In genomic region chr12:86968468-86969219, GRCm38 (mm10) we compare ENCODE assay signal across 11 mouse cellular contexts. TPM values are rescaled to one million over a fixed set of nuclear protein-coding genes. Genes with fewer than 3 reads are reported as not detected.
DNase-seq lines count a peak whose midpoint lies in the region; ATAC-seq and TF ChIP-seq lines count a peak whose summit lies in the region.
"Had no signal": no experiment of that assay in that cellular context is flagged by ENCODE, and none has a peak within 500 bp of the region (broad histone marks: within the 10 kb centered on the region; RNA-seq: fewer than 3 reads in every experiment).

No protein-coding gene starts in this region.

- H3K27ac ChIP-seq in hindbrain, postnatal 0 days = 0 out of 2 replicates have a peak overlapping the region, but pooled peaks have one; percentile 27
- no peak overlapping the region for H3K27ac ChIP-seq in hindbrain, embryonic 11.5 days (ENCODE audit: low read depth, low read length)
- H3K27ac ChIP-seq in embryonic facial prominence, embryonic 14.5 days (replicated peaks; ENCODE audit: low read depth, low read length) = no peak overlapping the region
- peak overlapping the region; percentile 20; the same call in 1 of the 2 replicates for H3K27ac ChIP-seq in heart, embryonic 15.5 days

- 62% methylated on average over 13 of the region's 13 CpGs for WGBS in hindbrain, postnatal 0 days
- WGBS in hindbrain, embryonic 11.5 days = 73% methylated on average over 13 of the region's 13 CpGs
- 59% methylated on average over 13 of the region's 13 CpGs for WGBS in embryonic facial prominence, embryonic 14.5 days
- WGBS in heart, embryonic 15.5 days = 28% methylated on average over 13 of the region's 13 CpGs

- TF ChIP-seq CTCF in hindbrain, postnatal 0 days (IDR thresholded peaks at IDR 0.05; ENCODE audit: low read depth) = no peak

- no peak overlapping the region for H3K4me3 ChIP-seq in hindbrain, postnatal 0 days (ENCODE audit: low read length)
- H3K4me3 ChIP-seq in hindbrain, embryonic 11.5 days (ENCODE audit: low read depth, low read length) = no peak overlapping the region
- no peak overlapping the region for H3K4me3 ChIP-seq in embryonic facial prominence, embryonic 14.5 days (ENCODE audit: low read depth, low read length)
- H3K4me3 ChIP-seq in heart, embryonic 15.5 days = no peak overlapping the region

- no peaks in the 10 kb centered on the region for H3K9me3 ChIP-seq in hindbrain, postnatal 0 days (ENCODE audit: low read length)
- no peaks in the 10 kb centered on the region for H3K9me3 ChIP-seq in hindbrain, embryonic 11.5 days (ENCODE audit: control insufficient read depth, low read length)
- H3K9me3 ChIP-seq in embryonic facial prominence, embryonic 14.5 days (ENCODE audit: control insufficient read depth, low read length) = no peaks in the 10 kb centered on the region
- H3K9me3 ChIP-seq in heart, embryonic 15.5 days (replicated peaks) = no peaks in the 10 kb centered on the region

- intact Hi-C loops in gastrocnemius, postnatal 14 days (cut with DNase I; ENCODE audit: low total_unique reads) = no loop called here

- peaks cover 1% of the 10 kb centered on the region; the same call in 1 of the 2 replicates for H3K36me3 ChIP-seq in hindbrain, postnatal 0 days (ENCODE audit: insufficient read depth, low read length)
- no peaks in the 10 kb centered on the region for H3K36me3 ChIP-seq in hindbrain, embryonic 11.5 days (ENCODE audit: control insufficient read depth, insufficient read depth, low read length)
- peaks cover 18% of the 10 kb centered on the region for H3K36me3 ChIP-seq in embryonic facial prominence, embryonic 14.5 days (ENCODE audit: control insufficient read depth, insufficient read depth, low read length)
- H3K36me3 ChIP-seq in heart, embryonic 15.5 days = peaks cover 11% of the 10 kb centered on the region

- no peaks in the 10 kb centered on the region for H3K27me3 ChIP-seq in hindbrain, postnatal 0 days (ENCODE audit: insufficient read depth, low read length)
- H3K27me3 ChIP-seq in hindbrain, embryonic 11.5 days (ENCODE audit: control insufficient read depth, insufficient read depth, low read length) = no peaks in the 10 kb centered on the region
- no peaks in the 10 kb centered on the region for H3K27me3 ChIP-seq in embryonic facial prominence, embryonic 14.5 days (replicated peaks; ENCODE audit: control insufficient read depth, insufficient read depth, low read length)
- no peaks in the 10 kb centered on the region for H3K27me3 ChIP-seq in heart, embryonic 15.5 days

- H3K9ac ChIP-seq in hindbrain, postnatal 0 days (replicated peaks; ENCODE audit: low read length) = no peak overlapping the region
- no peak overlapping the region for H3K9ac ChIP-seq in hindbrain, embryonic 11.5 days (ENCODE audit: low read depth, low read length)
- H3K9ac ChIP-seq in embryonic facial prominence, embryonic 14.5 days (ENCODE audit: low read depth, low read length) = no peak overlapping the region
- H3K9ac ChIP-seq in heart, embryonic 15.5 days = no peak overlapping the region

- no peak overlapping the region for H3K4me2 ChIP-seq in hindbrain, postnatal 0 days (ENCODE audit: low read depth, low read length)
- H3K4me2 ChIP-seq in hindbrain, embryonic 11.5 days (replicated peaks; ENCODE audit: low read depth, low read length) = no peak overlapping the region
- no peak overlapping the region for H3K4me2 ChIP-seq in embryonic facial prominence, embryonic 14.5 days (ENCODE audit: low read depth, low read length)
- H3K4me2 ChIP-seq in heart, embryonic 15.5 days = no peak overlapping the region; the same call in 1 of the 2 replicates

- H3K4me1 ChIP-seq in hindbrain, postnatal 0 days (ENCODE audit: insufficient read depth, low read length) = peaks cover 10% of the 10 kb centered on the region
- no peaks in the 10 kb centered on the region for H3K4me1 ChIP-seq in hindbrain, embryonic 11.5 days (replicated peaks; ENCODE audit: control insufficient read depth, insufficient read depth, low read length)
- 0 out of 2 replicates have a peak, but pooled peaks cover 3% of the 10 kb centered on the region for H3K4me1 ChIP-seq in embryonic facial prominence, embryonic 14.5 days (ENCODE audit: control insufficient read depth, insufficient read depth, low read length)
- peaks cover 26% of the 10 kb centered on the region for H3K4me1 ChIP-seq in heart, embryonic 15.5 days (replicated peaks)

- no peak for ATAC-seq in hindbrain, postnatal 0 days
- no peak for ATAC-seq in hindbrain, embryonic 11.5 days (ENCODE audit: low FRiP score)
- peak; percentile 45; the same call in 1 of the 2 replicates for ATAC-seq in embryonic facial prominence, embryonic 14.5 days (ENCODE audit: low read depth)
- no peak for ATAC-seq in heart, embryonic 15.5 days (replicated peaks; ENCODE audit: insufficient number of reproducible peaks, insufficient read depth, low FRiP score, low read depth)

- no peak for DNase-seq in hindbrain, postnatal 0 days (ENCODE audit: low spot score)
- DNase-seq in hindbrain, embryonic 11.5 days (ENCODE audit: low spot score) = no peak
- DNase-seq in embryonic facial prominence, embryonic 14.5 days (ENCODE audit: low spot score) = peak; percentile 18
- peak; percentile 79 for DNase-seq in lung, postnatal 36 days
- no peak for DNase-seq in urinary bladder, postnatal 4 days (ENCODE audit: low spot score in 2 of 2)
- DNase-seq in gastrocnemius, postnatal 14 days = no peak
- no peak for DNase-seq in adrenal gland, postnatal 4 days (ENCODE audit: low spot score in 2 of 2)
- DNase-seq: embryo, embryonic 11 days had no signal

RNA-seq across cellular contexts. Expression of gene Zdhhc22, which starts 21.6 kb away (rescaled TPM):
- total RNA-seq in hindbrain, postnatal 0 days (2014; rRNA removed) = 38.6 and 39.4 TPM in 2 replicates
- 21.8 and 25.2 TPM in 2 replicates for polyA plus RNA-seq in hindbrain, postnatal 0 days (2015; fragmentation: Nextera tagmentation; extraction: Ambion mirVana)
- 0.82 and 0.89 TPM in 2 replicates for polyA plus RNA-seq in hindbrain, embryonic 11.5 days (2014; fragmentation: Nextera tagmentation; extraction: Ambion mirVana)
- 2.3 and 3.2 TPM in 2 replicates for polyA plus RNA-seq in embryonic facial prominence, embryonic 14.5 days (2014; fragmentation: Nextera tagmentation; extraction: Ambion mirVana)
- 0.06 TPM in 1 of 2 replicates, not detected in the other for polyA plus RNA-seq in heart, embryonic 15.5 days (2015; fragmentation: Nextera tagmentation; extraction: Ambion mirVana)
- total RNA-seq in gastrocnemius, postnatal 14 days (2021) = not detected
- total RNA-seq in adrenal gland, postnatal 4 days (2021) = 1 to 10 TPM; 1.1 to 1.7 TPM
- total RNA-seq: ES-E14 had no signal
- polyA plus RNA-seq: large intestine, adult 2 months had no signal

RNA-seq across cellular contexts. Expression of gene Cipc, which starts 21.8 kb away (rescaled TPM):
- total RNA-seq in hindbrain, postnatal 0 days (2014; rRNA removed) = 51.1 and 55.6 TPM in 2 replicates
- polyA plus RNA-seq in hindbrain, postnatal 0 days (2015; fragmentation: Nextera tagmentation; extraction: Ambion mirVana) = 27.6 and 29.6 TPM in 2 replicates
- 32.2 and 39.5 TPM in 2 replicates for polyA plus RNA-seq in hindbrain, embryonic 11.5 days (2014; fragmentation: Nextera tagmentation; extraction: Ambion mirVana)
- polyA plus RNA-seq in embryonic facial prominence, embryonic 14.5 days (2014; fragmentation: Nextera tagmentation; extraction: Ambion mirVana) = 21.4 and 23.3 TPM in 2 replicates
- 18.7 and 23.4 TPM in 2 replicates for polyA plus RNA-seq in heart, embryonic 15.5 days (2015; fragmentation: Nextera tagmentation; extraction: Ambion mirVana)
- 10 to 100 TPM; 20.2 to 20.3 TPM for total RNA-seq in gastrocnemius, postnatal 14 days (2021)
- 10 to 100 TPM; 21.7 to 23.5 TPM for total RNA-seq in adrenal gland, postnatal 4 days (2021)

RNA-seq across cellular contexts. Expression of gene Tmem63c, which starts 52.5 kb away (rescaled TPM):
- total RNA-seq in hindbrain, postnatal 0 days (2014; rRNA removed) = 23.3 and 25.7 TPM in 2 replicates
- 7.9 and 8.6 TPM in 2 replicates for polyA plus RNA-seq in hindbrain, postnatal 0 days (2015; fragmentation: Nextera tagmentation; extraction: Ambion mirVana)
- polyA plus RNA-seq in hindbrain, embryonic 11.5 days (2014; fragmentation: Nextera tagmentation; extraction: Ambion mirVana) = 0.66 and 1.4 TPM in 2 replicates
- polyA plus RNA-seq in embryonic facial prominence, embryonic 14.5 days (2014; fragmentation: Nextera tagmentation; extraction: Ambion mirVana) = 0.74 and 1.4 TPM in 2 replicates
- polyA plus RNA-seq in heart, embryonic 15.5 days (2015; fragmentation: Nextera tagmentation; extraction: Ambion mirVana) = 0.05 and 0.10 TPM in 2 replicates
- under 1 TPM; 0.07 to 0.10 TPM for total RNA-seq in gastrocnemius, postnatal 14 days (2021)
- total RNA-seq in adrenal gland, postnatal 4 days (2021) = 1 to 10 TPM; 2.5 TPM

Comparison
In these comparisons a context has a peak if more than half of its experiments do, and no peak if none do; other contexts are left out.
1. H3K27ac ChIP-seq: peak in hindbrain, postnatal 0 days (single experiment) and heart, embryonic 15.5 days (single experiment); none in hindbrain, embryonic 11.5 days (single experiment) and embryonic facial prominence, embryonic 14.5 days (single experiment).
2. DNase-seq: peak in embryonic facial prominence, embryonic 14.5 days (single experiment) and lung, postnatal 36 days (single experiment); none in hindbrain, postnatal 0 days (single experiment), hindbrain, embryonic 11.5 days (single experiment), urinary bladder, postnatal 4 days (0 of 2), gastrocnemius, postnatal 14 days (single experiment) and adrenal gland, postnatal 4 days (0 of 2).